Mouse (Mus musculus) cerebellum, postnatal 4 days (tissue): Measurements from ENCODE around the gene Ptpn4.

ENCODE experiments used
- DNase-seq, 2 experiments: peaks; one replicate each; pipeline ENCODE4 v3.0.0; 2022; ENCODE audit warnings: low spot score in 2 of 2, mixed read lengths in 1 of 2

Ptpn4 gene

DNA sequence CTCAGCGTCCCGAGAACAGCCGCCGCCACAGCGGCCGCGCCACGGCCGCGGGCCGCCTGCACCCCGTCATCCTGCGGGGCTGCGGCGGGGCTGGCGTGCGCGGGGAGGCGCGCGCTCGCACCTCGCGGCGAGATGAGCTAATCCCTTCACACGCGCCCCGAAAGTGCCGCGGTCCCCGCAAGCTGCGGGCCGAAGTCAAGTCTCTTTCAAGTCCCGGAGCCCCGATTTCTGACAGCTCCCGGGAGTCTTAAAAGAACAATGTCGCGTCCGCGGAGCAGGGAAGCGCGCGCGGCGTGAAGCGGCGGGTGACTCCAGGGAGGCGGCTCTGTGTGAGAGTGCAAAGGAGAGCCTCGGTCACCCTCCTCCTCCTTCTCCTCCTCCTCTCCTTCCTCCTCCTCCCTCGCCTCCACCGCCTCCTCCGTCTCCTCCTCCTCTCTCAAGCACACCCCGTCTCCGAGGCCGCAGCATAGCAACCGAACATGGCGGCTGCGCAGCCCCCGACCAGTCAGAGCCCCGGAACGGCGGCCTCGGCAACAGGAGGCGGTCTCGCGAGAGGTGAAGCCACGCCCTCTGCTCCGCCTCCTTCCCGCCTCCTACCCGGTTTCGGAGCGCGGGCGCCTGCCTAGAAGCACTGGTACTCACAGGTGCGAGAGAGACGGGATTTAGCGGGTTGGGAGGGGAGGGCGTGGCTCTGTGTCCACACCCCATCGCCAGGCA is at the start of gene Ptpn4:
Gene Ptpn4 (minus strand): TSS at position 579 of the 717 bp plus-strand sequence.
- DNase-seq: peak; percentile 96 to 98

- no peak for DNase-seq
These were observed 48.9 kb upstream of the Ptpn4 start for GRCm38 (mm10) chr1:119886320-119886719.

GRCm38 (mm10) chr1:119884272-119884671 is 46.9 kb upstream of the Ptpn4 start:
- DNase-seq: no peak

DNA sequence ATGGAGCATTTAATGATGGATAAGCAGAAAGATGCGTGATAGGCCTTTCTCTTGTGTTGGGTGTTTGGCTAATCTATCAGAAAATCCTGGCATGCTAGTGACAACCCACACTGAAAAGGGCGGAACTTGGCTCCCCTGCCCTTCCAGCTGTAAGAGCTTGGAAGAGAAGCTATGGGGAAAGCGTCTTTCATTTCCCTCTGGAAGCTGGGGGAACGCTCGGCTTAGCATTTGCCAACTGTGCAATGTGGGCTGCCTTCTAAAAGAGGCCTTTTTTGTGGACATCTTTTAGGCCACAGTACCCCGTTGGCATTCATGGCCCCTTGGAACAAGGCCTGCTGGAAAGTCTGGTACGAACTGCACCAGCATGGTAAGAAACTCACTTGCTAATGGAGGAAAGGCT is 41.5 kb upstream of the Ptpn4 start:
- DNase-seq: peak in 1 of 2 experiments; percentile 62

DNA sequence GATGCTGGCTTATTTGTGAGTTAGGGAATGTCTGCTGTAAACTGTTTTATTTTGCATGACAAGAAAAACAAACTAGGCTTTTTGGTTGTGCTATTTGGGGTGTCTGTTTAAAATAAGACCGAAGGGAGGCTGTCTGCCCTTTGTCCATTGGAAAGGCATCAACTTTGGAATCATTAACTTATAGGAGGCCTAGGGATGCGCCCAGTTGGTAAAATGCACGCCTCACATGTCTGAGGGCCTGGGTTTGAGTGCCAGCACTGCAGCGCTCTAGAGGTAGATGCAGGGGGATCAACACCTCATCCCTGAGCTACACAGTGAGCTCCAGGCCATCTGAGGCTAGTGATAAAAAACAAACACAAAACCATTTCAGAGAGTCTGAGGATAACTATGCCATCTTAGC is 40.1 kb upstream of the Ptpn4 start:
- no peak for DNase-seq

- no peak for DNase-seq
These were observed 31.2 kb upstream of the Ptpn4 start for GRCm38 (mm10) chr1:119868395-119869161.

GRCm38 (mm10) chr1:119867300-119867699 is 29.9 kb upstream of the Ptpn4 start:
- no peak for DNase-seq

DNA sequence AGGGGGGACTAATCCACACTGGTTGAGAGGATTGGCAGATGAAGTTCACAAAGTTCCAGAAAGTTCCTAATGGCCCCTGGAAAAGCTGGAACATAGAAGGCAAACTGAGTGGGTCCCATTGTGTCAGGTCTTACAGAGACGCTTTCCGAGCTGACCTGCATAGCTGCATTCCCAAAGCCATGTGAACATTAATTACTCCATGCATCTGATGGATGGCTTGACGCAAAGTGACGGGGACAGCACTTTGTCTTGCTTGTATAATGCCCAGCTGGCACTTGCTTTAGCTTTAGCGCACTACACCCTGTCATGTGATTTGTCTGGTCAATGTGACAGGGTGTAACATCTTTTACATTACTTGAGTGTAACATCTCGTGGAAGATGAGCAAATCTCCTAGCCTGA is 27.9 kb upstream of the Ptpn4 start:
- DNase-seq: no peak

- DNase-seq: no peak
These were observed 26.3 kb upstream of the Ptpn4 start for GRCm38 (mm10) chr1:119863507-119864296.

DNA sequence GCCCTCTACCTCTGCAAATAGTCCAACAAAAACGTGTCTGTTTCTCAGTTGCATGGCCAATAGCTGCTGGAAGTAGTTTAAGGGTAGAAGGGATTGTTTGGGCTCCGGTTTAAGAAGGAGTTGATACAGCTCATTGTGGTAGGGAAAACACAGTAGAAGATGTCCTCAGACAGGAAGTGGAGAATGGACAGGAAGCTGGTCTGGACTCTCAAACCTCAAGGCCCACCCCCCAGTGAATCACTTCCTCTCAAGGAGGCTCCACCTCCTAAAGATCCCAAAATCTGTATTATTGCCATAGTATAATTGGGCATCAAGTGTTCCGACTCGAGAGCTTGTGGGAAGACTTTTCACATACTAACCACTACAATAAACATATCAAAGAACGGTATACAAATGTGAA is 22.2 kb upstream of the Ptpn4 start:
- no peak for DNase-seq

DNA sequence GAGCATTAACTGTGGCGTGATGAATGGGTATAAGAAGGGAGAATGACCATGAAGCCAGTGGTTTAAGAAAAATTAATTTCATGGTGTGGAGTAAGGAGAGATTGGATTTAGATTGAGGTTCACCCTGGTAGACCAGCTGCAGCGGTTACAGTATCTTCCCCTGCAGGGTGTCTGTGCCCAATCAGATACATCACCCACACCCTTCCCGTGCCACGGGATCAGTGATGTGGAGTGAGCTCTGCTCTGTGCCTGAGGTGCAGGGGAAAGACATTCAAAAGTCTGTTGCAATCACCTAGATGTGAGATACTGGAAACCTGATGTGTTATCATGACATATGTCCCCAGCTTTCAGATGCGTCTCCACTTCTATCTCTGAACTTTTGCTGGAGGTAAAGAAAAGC is 15.6 kb upstream of the Ptpn4 start:
- DNase-seq: no peak

- DNase-seq: no peak
These were observed 14.9 kb upstream of the Ptpn4 start for GRCm38 (mm10) chr1:119852339-119852738.

DNA sequence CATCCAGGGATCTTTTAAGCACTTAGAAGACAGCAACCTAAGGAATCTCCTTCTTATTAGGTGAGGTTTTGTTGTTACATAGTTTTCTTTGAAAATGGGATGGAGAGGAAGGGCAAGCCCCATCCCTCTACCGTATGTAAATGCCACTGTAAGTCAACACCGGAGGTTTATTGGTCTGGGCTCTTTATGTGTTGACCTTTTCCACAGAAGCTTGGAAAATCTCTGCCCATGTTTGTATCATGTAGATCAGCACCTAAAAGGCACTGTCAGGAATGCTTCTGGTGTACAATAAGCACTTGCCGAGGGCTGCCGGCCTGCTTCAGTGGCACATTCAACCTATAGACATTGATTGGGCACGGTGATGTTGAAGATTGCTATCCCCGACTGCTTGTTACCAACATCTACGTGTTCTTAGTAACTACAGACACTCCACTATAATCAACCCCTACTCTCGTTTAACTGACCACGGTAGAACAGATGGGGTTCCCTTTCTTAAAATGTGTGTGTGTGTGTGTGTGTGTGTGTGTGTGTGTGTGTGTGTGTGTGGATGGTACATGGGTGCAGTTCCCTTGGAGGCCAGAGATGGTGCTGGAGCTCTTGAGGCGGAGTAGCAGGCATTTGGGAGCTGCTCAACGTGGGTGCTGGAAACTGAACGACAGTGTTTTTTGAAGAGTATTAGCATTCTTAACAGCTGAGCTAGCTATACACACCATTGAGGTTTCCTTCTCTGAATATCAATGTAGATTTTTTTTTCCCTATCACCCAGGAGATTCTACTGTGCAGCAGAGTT is 11.9 kb upstream of the Ptpn4 start:
- no peak for DNase-seq

GRCm38 (mm10) chr1:119845321-119845720 is 7.9 kb upstream of the Ptpn4 start:
- no peak for DNase-seq

GRCm38 (mm10) chr1:119843121-119843520 is 5.7 kb upstream of the Ptpn4 start:
- DNase-seq: no peak

DNA sequence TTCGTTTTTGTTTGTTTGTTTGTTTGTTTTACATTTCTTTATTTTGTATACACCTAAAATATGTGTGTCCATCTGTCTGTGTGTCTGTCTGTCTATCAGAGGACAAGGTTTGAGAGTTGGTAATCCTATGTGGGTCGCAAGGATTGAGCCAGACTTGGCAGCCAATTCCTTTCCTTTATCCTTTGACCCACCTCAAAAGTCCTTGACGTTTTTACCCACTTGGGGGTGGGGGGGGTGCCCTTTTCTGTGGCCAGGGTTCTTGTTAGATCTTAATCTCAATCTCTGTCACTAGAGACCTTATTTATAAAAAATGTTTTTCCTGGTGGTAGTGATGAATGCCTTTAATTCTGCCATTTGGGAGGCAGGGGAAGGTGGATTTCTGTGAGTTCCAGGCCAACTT is 828 bp upstream of the Ptpn4 start:
- DNase-seq: no peak

GRCm38 (mm10) chr1:119836479-119837015 is 866 bp downstream of the Ptpn4 start:
- peak in 1 of 2 experiments; percentile 29 for DNase-seq

DNA sequence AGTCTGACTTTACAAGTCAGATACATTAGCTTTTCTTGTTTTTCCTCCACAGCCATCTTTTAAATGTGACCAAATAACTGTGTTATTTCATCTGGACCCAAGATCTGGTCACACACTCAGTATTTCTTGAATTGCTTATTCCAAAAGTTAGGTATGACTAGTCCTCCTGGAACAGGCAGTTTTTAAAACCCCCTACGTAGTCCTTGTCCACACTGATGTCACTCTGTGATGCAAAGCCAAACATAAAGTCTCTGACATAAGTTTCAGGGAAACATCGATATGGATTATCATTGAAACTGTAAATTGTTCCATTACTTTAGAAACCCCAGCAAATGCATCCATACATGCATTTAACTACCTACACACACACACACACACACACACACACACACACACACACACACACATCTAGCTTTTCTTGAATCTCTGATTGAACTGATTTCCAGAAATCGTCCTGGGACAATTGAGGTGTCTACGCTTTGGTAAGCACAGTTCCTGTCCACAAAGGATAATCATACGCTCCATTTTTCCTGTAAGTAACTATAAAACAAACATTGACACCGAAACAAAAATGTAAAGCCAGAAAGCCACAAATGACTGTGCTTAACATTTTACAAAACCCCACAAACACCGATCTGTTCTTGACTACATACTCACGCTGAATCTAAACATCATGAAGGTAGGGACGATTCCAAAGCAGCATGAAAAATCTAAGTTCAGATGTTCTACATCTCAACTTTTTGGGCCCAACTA is 1.5 kb downstream of the Ptpn4 start:
- no peak for DNase-seq

GRCm38 (mm10) chr1:119828160-119828559 is 9.3 kb downstream of the Ptpn4 start:
- DNase-seq: no peak

GRCm38 (mm10) chr1:119818704-119819103 is 18.7 kb downstream of the Ptpn4 start:
- no peak for DNase-seq

- DNase-seq: no peak
These were observed 29.7 kb downstream of the Ptpn4 start for GRCm38 (mm10) chr1:119807707-119808106.
